Mouse (Mus musculus): ENCODE measurements at regions not wholly inside any gene's neighbourhood (a gene's known extent, or its start where the extent isn't known, plus 50 kb on each side); places are given as distances from the start of the nearest gene placed in this dataset.
A peak's percentile ranks its signal among the peaks of the same experiment; 100 is the strongest.
"Not testable (repeated sequence)": the region's sequence is repeated elsewhere in the genome, so short reads cannot be mapped to it uniquely, and the experiment has no call there.

DNA sequence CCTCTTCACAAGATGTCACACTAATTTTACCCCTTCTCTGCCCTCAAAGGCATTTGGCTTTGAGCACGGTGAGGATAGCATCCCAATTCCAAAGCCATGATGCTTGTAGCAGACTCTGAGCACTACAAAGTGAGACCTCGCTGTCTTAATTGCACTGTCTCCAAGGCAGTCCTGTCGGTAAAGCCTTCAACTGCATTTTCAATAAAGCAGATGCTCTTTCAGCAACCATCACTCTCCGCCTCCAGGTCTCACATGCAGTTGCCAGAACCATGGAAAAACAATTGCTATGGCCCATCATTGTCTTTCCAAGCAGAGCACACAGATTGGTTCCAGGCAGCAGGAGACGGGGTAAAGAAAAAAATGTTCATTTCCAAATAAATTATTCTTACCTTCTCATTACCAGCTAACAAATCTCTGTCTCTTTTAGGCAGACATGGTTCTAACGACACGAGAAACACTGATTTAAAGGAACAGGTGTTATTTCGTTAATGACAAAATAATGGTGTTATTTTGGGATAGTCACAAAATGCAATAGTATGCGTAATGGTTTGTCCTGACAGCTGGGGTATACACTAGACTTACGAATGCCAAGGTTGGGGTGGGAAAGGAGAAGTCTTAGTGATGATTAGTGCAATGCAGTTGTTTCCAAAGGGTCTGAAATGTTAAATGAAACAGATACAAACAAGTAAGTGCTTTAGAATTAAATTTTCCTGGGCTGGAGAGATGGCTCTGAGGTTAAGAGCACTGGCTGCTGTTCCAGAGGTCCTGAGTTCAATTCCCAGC lies 175.2 kb downstream of the Enc1 start:
- no peak for DNase-seq

DNA sequence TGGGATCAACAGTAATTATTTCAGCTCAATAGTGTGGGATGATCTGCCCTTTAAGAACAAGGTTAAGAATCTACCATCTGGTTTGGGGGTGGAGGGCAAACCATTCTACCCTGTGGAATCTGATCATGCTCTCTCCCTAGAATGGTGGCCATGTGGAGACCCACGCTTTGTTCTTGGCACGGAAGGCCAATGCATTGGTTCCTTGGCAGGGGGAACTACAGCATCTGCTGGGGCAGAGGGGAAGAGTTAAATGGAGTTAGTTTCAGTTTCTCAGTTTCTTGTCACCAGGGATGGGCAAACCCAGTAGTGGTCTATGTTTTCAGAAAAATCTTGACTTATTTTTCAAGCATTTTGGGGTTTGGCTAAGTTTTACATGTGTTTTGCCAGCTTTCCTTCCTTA lies 174.5 kb downstream of the Enc1 start:
- no peak for DNase-seq

DNA sequence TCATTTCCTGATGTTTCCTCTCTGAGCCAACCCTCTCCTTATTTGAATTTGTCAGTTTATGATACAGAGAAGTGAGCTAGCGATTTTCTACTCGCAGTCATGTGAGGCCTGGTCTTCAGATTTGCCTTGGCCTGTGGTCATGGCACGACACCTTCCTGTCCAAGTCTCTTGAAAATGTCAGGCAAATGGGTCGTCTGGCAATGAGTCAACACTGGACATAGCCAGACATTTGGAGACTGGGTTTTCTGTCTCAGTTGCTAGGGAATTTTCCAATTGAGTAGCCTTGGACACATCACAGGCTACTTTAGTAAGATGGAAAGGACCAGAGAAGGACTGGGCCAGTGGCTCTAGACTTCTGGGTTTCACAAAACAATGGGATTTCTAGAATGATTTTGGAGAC lies 171.2 kb downstream of the Enc1 start:
- DNase-seq = no peak

DNA sequence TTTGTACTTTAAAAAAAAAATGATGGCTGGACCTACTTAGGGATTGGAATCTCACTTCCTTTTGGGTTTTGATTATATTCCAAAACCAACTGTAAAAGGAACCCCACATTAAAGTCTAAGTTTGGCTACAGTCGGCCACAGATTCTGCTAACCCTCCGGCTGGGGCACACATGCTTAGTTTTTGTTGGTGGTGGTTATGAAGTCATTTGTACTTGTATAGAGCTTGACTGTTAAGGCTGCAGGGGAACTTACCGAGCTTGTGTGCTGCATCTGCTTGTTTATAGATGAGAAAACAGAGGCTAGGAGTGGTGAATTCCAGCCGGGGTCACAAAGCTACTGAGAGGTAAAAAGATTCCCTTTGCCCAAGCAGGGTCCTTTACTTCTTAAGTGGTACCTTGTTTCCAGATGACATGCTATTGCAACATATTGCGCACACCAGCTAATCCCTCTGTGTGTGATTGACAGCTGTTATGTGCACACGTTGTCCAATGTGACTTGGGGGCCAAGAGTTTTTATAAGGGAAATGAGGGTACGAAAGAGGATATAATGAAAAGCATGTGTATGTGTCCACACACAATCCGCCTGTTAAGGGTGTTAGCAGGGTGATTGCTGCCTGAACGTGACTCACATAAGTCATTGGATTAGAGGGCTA lies 169.8 kb downstream of the Enc1 start:
- no peak for DNase-seq

DNA sequence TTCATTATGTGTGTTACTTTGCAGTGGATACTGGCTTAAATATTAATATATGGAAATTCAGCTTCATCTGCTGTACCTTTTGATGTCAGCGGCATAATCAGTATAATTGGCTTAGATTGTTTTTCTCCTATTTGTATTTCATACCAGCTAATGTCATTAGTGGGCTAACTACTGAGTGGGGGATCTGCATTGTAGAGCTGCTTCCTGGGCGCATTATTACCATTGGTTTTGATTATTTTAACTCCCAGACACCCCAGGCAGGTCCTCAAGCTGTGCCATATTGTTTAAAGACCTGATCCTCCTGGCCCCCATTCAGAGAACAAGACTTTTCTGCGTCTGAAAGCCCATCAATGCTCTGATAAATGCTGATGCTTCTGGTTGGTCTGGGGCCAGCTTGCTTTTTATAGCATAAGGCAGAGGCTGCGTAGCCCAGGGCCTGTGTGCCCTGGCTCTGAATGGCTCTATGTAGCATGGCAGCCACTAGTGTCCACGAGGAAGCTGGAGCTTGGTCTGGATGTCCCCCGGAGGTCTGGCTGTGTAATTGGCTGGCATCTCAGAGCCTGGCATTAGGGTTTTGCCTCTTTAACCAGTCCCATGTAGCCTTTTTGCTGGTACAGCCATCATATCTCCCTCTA lies 169.1 kb downstream of the Enc1 start:
- DNase-seq = no peak

DNA sequence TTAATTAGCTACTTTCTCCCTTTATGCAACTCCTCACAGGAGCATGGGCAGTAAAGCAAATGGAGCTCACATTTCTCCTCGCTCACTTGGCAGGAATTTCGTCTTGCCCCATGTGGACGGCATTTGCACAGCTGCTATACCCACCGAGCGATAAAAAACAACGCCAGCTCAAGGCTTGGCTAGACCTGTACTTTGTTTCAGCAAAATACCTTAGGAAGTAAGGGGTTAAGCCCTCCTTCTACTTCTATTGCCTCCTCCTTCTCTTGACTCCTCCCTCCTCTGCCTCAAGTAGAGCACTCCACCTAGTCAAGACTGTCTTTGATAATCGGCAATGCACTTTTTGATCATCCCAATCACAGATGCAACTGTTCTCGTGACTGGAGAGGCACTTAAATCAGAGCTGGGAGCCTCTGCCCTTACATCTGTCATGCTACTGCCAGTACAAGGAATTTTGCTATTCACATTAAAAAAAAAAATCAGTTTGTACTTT lies 168.4 kb downstream of the Enc1 start:
- no peak for DNase-seq

DNA sequence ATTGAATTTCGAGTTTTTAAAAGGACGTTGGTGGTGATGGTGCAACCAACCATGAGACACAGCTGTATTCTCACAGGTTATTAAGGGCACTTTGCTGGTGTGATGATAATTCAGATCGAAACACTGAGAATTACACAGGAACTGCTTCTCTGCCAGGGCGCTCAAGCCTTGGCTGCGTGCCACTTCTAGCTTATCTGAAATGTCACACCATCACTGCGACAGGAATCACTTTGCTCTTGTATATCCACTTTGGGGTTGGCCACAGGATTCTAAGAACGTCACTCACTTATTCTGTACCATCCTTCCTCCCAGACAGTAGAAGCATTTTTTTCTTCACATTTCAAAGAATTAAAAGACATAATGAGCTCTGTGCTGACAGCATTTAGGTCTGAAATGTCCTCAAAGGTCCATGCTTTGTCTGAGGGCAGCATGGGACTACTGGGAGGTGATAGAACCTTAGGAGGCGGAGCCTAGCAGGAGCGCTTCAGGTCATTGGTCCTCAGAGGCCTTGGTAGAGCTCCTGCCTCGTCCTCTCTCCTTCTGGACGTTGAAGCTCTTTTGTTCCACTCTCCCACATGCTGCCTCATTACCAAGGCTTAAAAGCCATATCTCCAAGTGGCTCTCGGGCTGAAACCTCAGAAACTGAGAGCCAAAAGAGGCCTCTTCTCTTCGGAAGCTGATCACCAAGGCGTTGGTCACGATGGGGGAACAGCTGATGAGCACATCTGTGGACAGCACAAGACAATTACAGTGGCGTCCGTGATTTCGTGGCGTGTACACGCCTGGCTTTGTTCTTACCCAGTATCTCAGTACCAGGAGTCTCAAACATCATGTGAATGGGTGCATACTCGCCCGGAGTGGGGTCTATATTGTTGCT lies 167.7 kb downstream of the Enc1 start:
- DNase-seq = peak; percentile 54

DNA sequence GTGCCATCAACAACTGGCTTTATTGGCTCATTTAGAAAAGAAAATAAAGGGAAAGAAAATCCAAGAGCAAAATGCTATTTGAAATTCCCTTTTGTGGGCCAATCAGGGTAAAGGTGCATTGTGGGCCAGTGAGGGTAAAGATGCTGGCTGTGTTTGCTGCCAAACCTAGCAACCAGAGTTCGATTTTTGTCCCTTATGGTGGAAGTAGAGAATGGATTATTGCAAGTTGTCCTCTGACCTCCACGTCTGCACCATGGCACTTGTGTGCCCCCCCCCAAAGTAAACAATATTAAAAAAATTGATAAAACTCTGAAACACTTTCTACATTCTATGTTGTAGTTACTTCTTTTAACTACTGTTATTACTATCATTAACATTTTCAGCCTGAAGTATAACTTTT lies 166.9 kb downstream of the Enc1 start:
- DNase-seq = no peak

DNA sequence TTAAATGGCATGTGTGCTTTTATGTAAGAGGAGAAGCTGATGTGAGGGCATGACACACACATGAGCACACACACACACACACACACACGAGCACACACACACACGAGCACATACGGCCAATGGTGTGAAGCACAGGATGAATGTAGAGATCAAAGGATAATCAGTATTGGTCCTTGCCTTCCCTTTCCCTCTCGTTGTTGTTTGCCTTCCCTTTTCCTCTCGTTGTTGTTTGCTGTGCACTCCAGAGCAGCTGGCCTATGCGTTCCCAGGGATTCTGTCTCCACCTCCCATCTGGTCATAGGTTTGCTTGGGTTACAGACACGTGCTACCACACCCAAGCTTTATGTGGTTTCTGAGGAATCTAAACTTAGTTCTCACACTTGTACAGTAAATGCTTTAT lies 165.8 kb downstream of the Enc1 start:
- DNase-seq = peak; percentile 50

DNA sequence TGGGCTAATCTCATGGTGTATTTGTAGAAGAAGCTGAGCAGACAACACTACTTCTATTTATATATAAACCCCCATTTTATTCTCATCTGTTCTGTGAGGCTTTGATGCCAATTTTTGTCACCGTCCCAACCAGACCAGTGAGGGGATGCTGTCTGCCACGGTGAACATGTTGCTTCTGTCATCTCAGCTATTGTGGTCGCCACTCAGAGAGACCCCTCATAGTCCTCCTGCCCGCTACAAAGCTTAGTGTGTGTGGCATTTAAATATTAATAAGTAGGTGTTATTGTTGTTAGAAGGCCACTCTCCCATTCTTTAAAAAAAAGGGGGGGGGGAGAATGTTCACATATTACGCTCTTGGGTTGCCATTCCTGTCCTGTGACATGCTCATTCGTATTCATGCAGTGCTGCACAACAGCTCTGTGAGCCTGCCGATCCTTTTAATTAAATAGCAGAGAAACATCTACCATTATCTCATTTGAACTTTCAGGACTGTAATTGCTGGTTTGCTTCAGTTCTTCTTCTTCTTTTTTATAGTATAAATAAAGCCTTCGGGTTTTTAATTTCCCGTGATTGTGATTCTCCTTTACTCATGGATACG lies 161.4 kb downstream of the Enc1 start:
- DNase-seq = no peak

DNA sequence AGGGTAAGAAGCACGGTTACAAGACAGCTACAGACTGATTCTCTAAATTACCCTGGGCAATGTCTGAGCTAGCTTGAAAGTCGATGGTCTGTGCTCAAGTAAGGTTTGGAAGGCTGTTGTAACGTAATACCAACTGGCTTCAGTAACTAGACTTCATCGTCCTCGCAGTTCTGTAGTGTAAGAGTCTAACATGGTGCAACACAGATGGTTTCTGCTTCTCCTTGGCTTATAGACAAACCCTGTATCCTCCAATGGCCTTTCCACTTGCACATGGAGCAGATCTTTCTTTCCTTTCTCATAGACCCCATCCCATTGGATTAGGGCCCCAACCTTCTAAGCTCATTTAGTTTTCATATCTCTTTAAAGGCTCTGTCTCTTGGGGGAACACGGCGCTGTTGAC lies 160.7 kb downstream of the Enc1 start:
- DNase-seq = no peak

DNA sequence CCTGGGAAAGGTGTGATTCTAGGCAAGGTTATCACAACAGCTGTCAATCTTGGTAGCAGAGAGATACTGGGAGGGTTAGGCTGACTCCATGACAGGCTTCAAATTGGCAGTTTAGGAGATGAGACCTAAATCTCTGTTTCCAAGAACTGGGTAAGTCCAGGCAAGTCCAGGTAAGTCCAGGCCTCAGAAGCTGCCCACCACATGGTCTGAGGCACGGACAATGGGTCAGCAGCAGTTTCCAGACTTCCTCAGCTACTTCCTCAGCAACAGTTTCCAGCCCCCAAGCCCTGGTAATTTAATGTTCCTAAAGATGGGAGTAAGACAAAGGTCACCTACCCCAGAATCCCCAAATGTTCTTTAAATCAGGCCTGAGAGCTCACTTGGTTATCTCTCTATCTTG lies 157.1 kb downstream of the Enc1 start:
- no peak for DNase-seq

DNA sequence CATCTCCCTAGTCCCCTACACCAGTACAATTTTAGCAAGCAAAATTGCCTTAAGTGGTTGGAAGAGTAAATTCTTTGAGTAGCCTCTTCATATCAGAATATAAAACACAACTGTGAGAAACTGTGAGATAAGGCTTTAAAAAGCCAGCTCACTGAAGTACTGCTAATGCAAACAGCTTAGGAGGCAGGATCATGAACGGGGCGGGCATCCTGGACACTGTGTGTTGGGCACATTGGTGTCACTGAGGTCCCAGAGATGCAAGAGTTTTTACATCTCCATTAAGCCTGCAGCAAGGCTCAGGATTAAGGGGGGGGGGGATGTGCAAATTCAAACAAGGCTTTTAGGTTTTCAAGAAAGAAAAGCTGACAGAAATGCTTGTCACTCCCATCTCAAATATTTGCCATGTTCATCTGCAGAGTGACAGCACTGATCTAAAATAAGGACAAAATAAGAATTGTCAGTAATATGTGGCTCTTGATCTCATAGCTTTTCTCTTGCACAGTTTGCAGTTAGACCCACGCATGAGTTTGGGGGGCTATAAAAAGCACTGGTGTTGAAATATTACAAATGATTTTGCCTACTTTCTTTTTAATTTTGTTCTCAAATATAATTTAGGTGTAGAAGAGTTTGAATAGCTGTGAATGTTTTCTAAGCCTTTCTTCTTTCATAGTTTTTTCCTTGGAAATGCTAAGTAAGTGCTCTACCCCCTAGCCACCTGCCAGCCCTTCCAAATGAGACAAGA lies 156.2 kb downstream of the Enc1 start:
- DNase-seq = no peak

DNA sequence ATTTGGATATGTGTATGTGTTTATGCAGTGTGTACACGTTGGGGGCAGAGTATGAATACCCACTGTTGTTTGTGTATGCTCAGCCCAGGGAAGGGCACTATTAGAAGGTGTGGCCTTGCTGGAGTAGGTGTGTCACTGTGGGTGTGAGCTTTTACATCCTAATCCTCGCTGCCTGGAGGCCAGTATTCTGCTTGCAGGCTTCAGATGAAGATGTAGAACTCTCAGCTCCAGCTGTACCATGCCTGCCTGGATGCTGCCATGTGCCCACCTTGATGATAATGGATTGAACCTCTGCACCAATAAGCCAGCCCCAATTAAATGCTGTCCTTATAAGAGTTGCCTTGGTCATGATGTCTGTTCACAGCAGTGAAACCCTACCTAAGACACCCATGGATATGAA lies 155.4 kb downstream of the Enc1 start:
- not testable (repeated sequence) for DNase-seq

DNA sequence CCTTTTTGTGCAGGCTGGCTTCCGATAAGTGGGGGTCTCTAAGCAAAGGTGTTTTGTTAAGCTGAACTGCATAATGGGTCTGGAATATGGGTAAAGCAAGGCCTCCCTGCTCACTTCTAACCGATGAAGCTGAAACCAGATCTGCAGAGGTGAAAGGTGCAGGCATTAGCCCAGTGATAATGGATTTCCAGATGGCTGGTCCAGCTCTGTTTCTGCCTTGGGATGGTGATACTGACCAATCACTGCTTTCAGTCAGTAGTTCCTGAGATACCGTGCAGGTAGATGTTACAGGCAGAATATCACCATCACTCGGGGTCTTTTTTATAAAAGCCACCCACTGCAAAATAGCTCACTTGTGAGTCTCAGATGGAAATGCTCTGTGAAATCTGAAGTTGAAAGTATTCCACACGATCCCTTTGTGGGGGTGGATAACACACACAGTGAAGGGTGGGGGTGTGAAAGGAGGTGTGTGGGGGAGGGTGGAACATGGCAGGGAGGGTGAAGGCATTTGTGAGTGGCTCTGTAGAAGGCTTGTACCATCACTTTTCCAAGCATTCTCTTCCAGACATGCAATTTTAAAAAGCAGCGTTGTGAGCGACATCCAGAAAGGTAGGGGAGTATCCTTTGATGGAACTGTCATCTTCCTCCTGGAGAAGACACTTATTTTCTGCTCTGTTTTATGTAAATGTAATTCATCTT lies 154.0 kb downstream of the Enc1 start:
- no peak for DNase-seq

DNA sequence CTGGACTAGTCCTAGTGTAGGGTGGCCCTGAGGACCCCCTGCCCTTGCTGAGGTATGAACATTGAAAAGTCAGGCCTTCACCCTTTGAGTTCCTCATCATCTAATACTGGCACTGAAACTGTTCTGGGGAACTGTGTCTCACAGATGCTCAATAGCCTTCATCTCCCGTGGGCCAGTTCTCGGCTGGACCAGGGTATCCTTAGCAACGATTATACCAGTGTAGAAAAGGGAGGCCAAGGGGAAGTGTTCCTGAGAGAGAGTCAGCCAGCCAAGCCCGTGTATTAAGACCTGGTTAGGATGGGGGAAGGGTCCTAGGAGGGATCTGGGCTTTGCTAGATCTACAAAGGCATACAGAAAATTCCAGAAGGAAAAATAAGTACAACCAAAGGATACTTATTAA lies 153.2 kb downstream of the Enc1 start:
- DNase-seq = no peak

DNA sequence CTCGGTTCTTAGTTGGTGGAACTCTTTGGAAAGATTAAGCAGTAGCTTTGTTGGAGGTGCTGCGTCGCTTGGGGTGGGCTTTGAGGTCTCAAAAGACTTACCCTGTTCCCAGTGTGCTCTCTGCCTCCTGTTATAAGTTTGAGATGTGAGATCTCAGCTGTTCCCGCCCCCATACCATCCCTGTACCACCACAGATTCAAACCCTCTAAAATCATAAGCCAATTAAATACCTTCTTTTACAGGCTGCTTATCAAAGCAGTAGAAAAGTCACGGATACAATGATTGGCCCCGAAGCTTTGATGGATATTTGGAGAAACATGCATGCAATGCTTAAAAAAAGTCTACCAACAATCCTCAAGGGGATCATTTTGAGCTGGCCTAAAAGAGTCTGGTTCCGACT lies 152.6 kb downstream of the Enc1 start:
- no peak for DNase-seq

DNA sequence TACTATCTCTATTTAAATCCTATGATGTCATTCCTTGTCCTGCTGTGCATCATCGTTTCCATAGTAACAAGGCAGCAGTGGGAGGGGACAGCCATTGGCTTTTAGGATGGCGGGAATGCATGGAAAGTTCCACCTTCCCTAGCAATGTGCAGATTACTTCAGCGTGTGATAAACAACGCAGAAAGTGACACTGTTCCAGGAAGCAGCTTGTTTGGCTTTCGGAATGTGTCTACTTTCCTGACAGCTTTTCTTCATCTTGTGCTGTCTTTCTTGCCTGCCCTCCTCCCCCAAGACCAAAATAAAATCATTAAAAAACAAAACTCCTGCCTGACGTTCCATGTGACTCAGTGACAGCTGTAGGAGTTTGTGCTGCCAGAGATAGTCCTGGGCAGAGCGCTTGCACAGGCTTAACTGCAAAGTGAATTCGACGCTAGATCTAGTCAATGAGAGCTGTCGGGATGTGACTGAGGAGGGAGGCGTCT lies 149.6 kb downstream of the Enc1 start:
- peak; percentile 35 for DNase-seq

DNA sequence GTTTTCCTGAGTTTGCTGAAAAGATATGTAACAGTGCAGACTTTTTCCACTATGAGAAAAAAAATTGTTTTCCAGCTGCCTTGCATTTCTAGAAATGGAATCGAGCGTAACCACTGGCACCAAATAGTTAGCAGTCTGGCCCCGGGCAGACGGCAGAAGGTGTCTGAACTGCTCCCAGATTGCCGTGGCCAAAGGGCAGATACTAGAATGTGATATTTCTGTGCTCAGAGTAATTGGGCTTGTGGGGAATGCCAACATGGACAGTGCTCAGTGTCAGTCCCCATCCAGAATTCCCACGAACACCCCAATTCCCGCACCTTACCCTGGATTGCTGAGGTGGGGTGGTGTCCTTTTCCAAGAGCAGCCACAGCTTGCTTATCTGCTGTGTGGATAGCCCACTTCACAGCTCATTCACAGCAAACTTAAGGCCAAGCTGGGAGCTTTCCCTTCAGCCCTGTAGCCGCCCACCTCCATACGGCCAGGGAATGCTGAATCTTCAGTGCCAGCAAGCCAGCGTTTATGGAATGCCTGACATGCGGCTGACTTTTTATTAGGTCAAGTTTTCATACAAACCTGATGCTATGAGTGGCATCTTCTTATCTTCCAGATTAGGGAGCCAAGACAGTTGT lies 148.1 kb downstream of the Enc1 start:
- DNase-seq = no peak

DNA sequence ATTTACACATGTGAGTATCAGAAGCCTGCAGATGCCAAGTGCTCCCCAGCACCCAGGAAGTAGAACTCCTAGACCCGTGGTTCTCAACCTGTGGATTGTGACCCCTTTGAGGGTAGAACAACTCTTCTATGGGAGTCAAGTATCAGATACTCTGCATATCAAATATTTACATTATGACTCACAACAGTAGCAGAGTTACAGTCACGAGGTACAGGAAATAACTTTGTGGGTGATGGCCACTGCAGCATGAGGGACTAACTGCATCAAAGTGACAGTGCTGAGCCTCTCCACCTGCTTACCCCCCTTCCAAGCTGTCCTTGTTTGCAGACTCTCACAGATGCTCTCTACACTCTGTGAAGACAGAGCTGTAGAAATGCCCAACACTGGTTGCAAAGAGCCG lies 145.6 kb downstream of the Enc1 start:
- peak; percentile 47 for DNase-seq

DNA sequence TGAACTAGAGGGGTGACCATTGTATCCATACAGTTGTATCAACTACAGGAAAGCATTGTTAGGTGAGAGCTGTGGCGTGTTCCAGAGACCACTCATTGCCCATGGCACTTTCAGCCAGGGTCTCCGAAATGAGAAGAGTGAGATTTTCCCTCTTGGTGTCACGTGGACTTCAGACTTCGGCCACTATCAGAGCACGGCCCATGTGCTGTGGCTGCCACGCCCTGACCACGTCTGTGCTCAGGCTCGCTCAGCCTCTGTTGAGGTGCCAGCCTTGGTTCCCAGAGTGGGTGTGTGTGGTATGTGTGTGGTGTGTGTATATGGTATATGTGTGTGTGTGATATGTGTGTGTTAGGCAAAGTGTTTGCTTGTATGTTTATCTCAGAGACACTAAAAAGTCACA lies 144.6 kb downstream of the Enc1 start:
- DNase-seq = no peak

Measured in lung, postnatal 36 days (tissue).